Mouse (Mus musculus) natural killer cell, adult 2 months (primary cell): ENCODE measurements around the gene Arid1b.

Experiments
- DNase-seq, 2 experiments: peaks; one replicate each; pipeline ENCODE4 v3.0.0; 2022; ENCODE audit warnings: low spot score in 2 of 2

The Arid1b gene

GRCm38 (mm10) chr17:5312307-5312706 is 318.2 kb downstream of the Arid1b start:
- DNase-seq: no peak

GRCm38 (mm10) chr17:5314735-5315134 is 320.6 kb downstream of the Arid1b start:
- no peak for DNase-seq

- peak in 1 of 2 experiments; percentile 37 for DNase-seq
Measured at GRCm38 (mm10) chr17:5316489-5316888, 322.4 kb downstream of the Arid1b start.

- peak in 1 of 2 experiments; percentile 24 for DNase-seq
Measured at GRCm38 (mm10) chr17:5321589-5322225, 327.6 kb downstream of the Arid1b start.

GRCm38 (mm10) chr17:5322594-5322993 is 328.5 kb downstream of the Arid1b start:
- no peak for DNase-seq

- no peak for DNase-seq
Measured at GRCm38 (mm10) chr17:5323746-5324145, 329.6 kb downstream of the Arid1b start.

- no peak for DNase-seq
Measured at GRCm38 (mm10) chr17:5324236-5324876, 330.2 kb downstream of the Arid1b start.

GRCm38 (mm10) chr17:5326689-5327088 is 332.6 kb downstream of the Arid1b start:
- DNase-seq: no peak

GRCm38 (mm10) chr17:5327480-5328180 is 333.5 kb downstream of the Arid1b start:
- peak; percentile 44 to 57 for DNase-seq

- no peak for DNase-seq
Measured at GRCm38 (mm10) chr17:5329478-5329877, 335.3 kb downstream of the Arid1b start.

GRCm38 (mm10) chr17:5330063-5330462 is 335.9 kb downstream of the Arid1b start:
- DNase-seq: no peak

GRCm38 (mm10) chr17:5330644-5331043 is 336.5 kb downstream of the Arid1b start:
- peak in 1 of 2 experiments; percentile 30 for DNase-seq

GRCm38 (mm10) chr17:5331387-5331786 is 337.3 kb downstream of the Arid1b start:
- DNase-seq: peak in 1 of 2 experiments; percentile 20

GRCm38 (mm10) chr17:5334567-5334966 is 340.4 kb downstream of the Arid1b start:
- DNase-seq: no peak

- no peak for DNase-seq
Measured at GRCm38 (mm10) chr17:5344426-5344825, 350.3 kb downstream of the Arid1b start.

- no peak for DNase-seq
Measured at GRCm38 (mm10) chr17:5345810-5346209, 351.7 kb downstream of the Arid1b start.

- no peak for DNase-seq
Measured at GRCm38 (mm10) chr17:5352901-5353300, 358.8 kb downstream of the Arid1b start.

GRCm38 (mm10) chr17:5360759-5361158 is 366.6 kb downstream of the Arid1b start:
- no peak for DNase-seq

- no peak for DNase-seq
Measured at GRCm38 (mm10) chr17:5365992-5366398, 371.9 kb downstream of the Arid1b start.

GRCm38 (mm10) chr17:5371032-5371431 is 376.9 kb downstream of the Arid1b start:
- no peak for DNase-seq

GRCm38 (mm10) chr17:5371521-5371920 is 377.4 kb downstream of the Arid1b start:
- no peak for DNase-seq

GRCm38 (mm10) chr17:5372951-5373350 is 378.8 kb downstream of the Arid1b start:
- no peak for DNase-seq
